Mouse (Mus musculus) ES-Bruce4 (cell line): ENCODE data around the gene Ppp4r2.

ENCODE experiments used
- EP300 ChIP-seq: IDR thresholded peaks from 2 replicates; pipeline ENCODE4 v1.6.1; 2011; ENCODE audit warnings: low read depth, low read length; ENCODE audit not compliant: insufficient read depth
- POLR2A ChIP-seq: IDR thresholded peaks from one replicate; pipeline ENCODE4 v1.8.1; 2011; ENCODE audit warnings: low read length; ENCODE audit not compliant: insufficient read depth

- TF ChIP-seq POLR2A (no peak), EP300 (no peak)
Observed at GRCm38 (mm10) chr6:100803250-100803649, 30.2 kb upstream of the Ppp4r2 start.
